Mouse (Mus musculus) cortical plate, adult 2 months (tissue): ENCODE results near the gene Plekha5.
A peak's percentile ranks its signal among the peaks of the same experiment; 100 is the strongest.

Source experiments
- CTCF ChIP-seq: fragments of 200-500 bp; IDR thresholded peaks from 2 replicates; pipeline ENCODE4 v1.5.1; 2011; ENCODE audit warnings: mild to moderate bottlenecking, control low read depth, low read length; ENCODE audit not compliant: insufficient read depth; ENCODE audit errors: extremely low read depth
- POLR2A ChIP-seq: fragments of 200-500 bp; IDR thresholded peaks from 2 replicates; pipeline ENCODE4 v1.6.1; 2011; ENCODE audit warnings: mild to moderate bottlenecking, low read length, control low read depth; ENCODE audit not compliant: insufficient read depth; ENCODE audit errors: extremely low read depth

GRCm38 (mm10) chr6:140492043-140492442, 68.2 kb downstream of the Plekha5 start:
- TF ChIP-seq CTCF (no peak), POLR2A (peak; percentile 67)
